Mouse (Mus musculus) embryonic fibroblast, embryonic 13.5 days (primary cell): ENCODE results near the gene Rac1.

Source experiments
- CTCF ChIP-seq: IDR thresholded peaks from 2 replicates; pipeline ENCODE4 v1.5.1; 2011; ENCODE audit warnings: mild to moderate bottlenecking, control low read depth, low read length, moderate library complexity, borderline replicate concordance; ENCODE audit not compliant: insufficient read depth
- POLR2A ChIP-seq: IDR thresholded peaks from 2 replicates; pipeline ENCODE4 v1.6.1; 2011; ENCODE audit warnings: low read depth, mild to moderate bottlenecking, control low read depth, low read length, moderate library complexity

GRCm38 (mm10) chr5:143525454-143526225, 2.2 kb downstream of the Rac1 start:
- TF ChIP-seq CTCF = no peak
- TF ChIP-seq POLR2A = no peak
